Mouse (Mus musculus) bone marrow, adult 2 months (tissue): ENCODE results near the gene Mrps17.
"Not testable (repeated sequence)": the region's sequence is repeated elsewhere in the genome, so short reads cannot be mapped to it uniquely, and the experiment has no call there.

Experiments used
- CTCF ChIP-seq: fragments of 200-500 bp; IDR thresholded peaks from 2 replicates; pipeline ENCODE4 v1.5.1; 2011; ENCODE audit warnings: low read length, control low read depth; ENCODE audit not compliant: control insufficient read depth, insufficient read depth
- POLR2A ChIP-seq: fragments of 200-500 bp; IDR thresholded peaks from 2 replicates; pipeline ENCODE4 v1.6.1; 2011; ENCODE audit warnings: low read depth, mild to moderate bottlenecking, control low read depth, low read length, borderline replicate concordance; ENCODE audit not compliant: control insufficient read depth

DNA sequence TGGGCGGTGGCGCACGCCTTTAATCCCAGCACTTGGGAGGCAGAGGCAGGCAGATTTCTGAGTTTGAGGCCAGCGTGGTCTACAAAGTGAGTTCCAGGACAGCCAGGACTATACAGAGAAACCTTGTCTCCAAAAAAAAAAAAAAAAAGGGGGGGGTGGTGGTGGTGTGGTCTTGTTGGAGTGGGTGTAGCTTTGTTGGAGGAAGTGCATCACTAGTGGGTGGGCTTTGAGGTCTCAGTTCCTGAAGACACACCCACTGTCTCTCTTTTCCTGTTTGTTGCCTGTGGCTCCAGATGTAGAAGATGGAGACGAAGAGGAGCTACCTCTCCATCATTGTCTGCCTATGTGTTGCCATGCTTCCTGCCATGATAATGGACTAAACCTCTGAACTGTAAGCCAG, 30.2 kb upstream of the Mrps17 start:
- TF ChIP-seq POLR2A, CTCF: not testable (repeated sequence)
